Mouse (Mus musculus) adrenal gland, adult 2 months (tissue): ENCODE results near the gene Htra1. TPM values are rescaled to one million over a fixed set of nuclear protein-coding genes. Genes with fewer than 3 reads are reported as not detected.

Source experiments
- DNase-seq: peaks from one replicate; pipeline ENCODE4 v3.0.0; 2021
- long read RNA-seq: library from polyadenylated mRNA; stranded (forward); transcript quantifications from one replicate; pipeline ENCODE4 v2.0.0, GENCODE M21; 2021
- polyA plus RNA-seq: library from polyadenylated mRNA; depleted of rRNA; stranded (reverse); fragments of >200 nt; gene quantifications from 2 replicates; pipeline ENCODE4 v1.2.3, GENCODE M21; 2012; rRNA removed
- total RNA-seq, 2 experiments: library from RNA; stranded (reverse); gene quantifications; 2 replicates each; pipeline ENCODE4 v1.2.3; 2021

The Htra1 gene
- total RNA-seq (10 to 100 TPM; 34.5 to 87.0 TPM), polyA plus RNA-seq (90.6 and 134 TPM in 2 replicates)
- long read RNA-seq, transcript Htra1-201 (9 exons, 2,041 nt) = major isoform, 139 of 142 reads
- long read RNA-seq, partial matches to known transcripts = 0 of 142 reads
- long read RNA-seq, other reads (novel, unspliced or antisense) = 3 of 142 reads

DNA sequence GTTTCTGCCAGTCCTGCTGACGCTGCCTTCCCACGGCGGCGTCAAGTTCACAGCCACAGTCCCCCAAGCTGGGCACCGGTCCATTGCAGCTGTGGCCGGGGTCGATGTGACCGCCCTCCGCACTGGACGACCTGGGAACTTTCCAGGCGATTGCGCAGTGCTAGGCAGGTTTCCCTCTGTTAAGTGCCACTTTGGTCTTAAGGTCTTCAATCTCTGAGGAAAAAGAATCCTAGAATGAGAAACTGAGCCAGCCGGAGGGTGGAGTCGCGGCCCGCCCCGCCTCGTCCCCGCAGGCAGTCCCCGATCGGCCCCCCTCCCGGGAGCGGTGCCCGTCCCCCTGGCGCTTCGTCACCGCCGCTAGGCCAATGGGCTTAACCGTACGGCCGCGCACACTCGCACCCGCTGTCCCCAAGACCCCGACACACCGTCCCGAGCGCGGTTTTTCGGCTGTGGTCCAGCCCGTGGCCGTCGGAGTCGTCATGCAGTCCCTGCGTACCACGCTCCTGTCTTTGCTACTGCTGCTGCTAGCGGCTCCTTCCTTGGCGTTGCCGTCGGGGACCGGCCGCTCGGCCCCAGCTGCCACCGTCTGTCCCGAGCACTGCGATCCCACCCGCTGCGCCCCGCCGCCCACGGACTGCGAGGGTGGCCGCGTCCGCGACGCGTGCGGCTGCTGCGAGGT lies at the start of gene Htra1:
Gene Htra1, plus strand, starts transcription at position 319 of the 679 bp plus-strand sequence.
- DNase-seq = peak; percentile 93

DNA sequence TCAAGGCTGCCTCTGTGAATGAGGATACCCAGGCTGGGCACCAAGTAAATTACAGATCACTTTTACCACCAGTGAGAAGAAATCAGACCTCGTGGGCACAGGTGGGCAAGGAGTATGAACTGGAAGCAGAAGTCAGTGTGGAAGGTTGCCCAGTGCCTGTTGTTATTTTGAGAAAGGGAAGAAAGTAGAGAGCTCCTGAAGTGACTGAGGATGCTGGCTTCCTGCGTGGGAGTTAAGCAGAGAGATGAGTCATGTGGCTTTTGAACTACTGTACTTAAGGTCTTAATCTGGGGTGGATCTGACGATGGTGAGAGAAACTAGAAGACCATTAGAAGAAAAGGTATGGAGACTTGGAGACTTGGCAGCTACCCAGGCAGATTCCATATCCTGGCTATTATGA lies 49.7 kb upstream of the Htra1 start:
- DNase-seq = no peak

DNA sequence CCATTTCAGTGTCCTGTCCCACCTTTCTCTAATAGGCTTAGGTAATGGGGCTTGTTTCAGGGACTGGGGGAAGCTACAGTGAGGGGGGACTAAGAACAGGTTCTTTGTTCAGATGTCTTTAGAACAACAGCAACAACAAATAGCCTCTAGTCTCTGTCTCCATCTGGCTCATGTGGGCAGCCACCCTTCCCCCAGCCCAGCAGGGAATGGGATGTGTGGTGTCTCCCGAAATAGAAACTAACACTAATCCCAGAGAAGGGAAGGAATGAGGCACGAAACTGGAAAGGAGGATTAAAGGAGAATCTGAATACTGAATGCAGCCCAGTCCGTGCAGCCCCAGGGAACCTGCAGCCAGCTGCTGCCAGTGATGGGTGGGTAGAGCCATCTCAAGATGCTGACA lies 48.0 kb upstream of the Htra1 start:
- no peak for DNase-seq

DNA sequence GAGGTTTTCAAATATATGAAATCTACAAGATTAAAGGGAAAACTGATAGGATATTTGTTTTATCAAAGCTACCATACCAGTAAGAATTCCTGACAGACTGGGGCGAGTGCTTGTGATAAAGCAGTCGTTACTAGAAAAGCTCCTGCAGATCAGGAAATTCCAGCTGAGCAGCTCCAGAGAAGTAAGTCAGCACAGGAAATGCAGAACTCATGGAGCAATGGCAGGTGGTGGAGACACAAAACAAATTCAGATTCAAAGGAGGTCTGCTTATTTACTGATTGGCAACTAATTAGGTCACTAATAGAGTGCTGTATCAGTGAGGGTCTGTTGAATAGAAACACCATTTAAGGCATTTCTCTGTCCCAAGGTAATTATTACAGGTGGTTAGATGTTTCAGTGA lies 45.0 kb upstream of the Htra1 start:
- no peak for DNase-seq

DNA sequence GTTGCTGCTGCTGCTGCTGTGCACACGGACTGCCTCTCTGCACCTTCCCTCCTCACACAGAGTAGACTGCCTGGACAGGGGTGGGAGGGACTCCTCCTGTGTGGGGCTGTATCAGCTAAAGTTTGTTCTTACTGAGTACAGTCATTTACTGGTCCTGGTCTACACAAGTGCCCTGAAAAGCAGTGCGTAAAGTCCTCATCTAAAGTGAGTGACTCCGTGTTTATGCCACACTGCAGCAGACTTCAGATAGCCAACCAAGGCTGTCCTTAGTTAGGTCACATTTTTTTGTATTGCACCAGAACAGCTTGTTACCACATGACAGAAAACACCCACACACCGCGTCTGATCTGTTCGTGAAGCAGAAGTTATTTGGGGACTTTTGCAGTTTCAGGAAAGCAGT lies 42.9 kb upstream of the Htra1 start:
- peak; percentile 40 for DNase-seq

DNA sequence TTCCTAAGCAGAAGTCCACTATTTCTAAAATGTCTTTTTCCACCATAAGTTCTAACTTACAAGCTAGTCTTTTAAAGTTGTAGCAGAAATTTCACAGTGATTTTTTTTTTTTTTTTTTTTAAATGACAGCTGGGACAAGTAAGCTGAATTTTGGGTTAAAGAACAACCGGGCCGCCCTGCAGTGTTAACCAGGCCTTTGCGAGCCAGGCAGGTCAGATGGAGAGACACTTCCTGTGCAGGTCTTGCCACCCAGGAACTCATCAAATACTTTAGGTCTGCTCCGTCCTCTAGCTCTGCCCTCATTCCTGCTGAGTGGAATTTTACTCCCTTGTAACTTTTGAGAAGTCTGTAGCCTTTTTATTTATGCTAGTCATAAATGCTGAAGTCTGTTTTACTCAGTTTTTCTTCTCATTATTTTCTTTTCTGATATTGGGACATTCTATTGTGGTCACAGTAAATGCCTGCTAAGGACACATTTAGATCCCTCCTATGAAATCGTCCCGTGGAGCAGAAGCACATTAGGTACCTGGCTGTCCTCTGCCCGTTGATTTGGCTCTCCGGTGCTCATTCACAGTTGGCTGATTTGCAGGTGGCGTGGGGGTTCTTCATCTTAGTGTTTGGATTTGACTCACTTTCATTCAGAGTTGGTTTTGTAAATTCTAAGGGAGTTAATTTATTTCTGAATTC lies 40.8 kb upstream of the Htra1 start:
- no peak for DNase-seq

DNA sequence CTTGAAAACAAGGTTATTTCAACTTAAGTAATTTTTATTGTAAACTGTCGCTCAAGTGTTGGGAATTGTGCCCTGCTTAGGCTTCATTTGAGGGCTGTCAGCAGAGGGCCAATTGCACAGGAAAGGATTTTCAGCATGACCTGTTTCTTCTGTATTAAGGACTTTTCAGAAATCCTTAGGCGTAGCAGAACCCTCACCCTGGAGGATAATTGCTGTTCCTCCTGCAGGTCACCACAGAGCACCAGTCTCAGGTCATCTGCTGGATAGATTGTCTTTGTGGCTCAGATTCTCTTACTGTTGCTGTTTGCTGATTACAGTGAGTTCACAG lies 40.3 kb upstream of the Htra1 start:
- DNase-seq = no peak

DNA sequence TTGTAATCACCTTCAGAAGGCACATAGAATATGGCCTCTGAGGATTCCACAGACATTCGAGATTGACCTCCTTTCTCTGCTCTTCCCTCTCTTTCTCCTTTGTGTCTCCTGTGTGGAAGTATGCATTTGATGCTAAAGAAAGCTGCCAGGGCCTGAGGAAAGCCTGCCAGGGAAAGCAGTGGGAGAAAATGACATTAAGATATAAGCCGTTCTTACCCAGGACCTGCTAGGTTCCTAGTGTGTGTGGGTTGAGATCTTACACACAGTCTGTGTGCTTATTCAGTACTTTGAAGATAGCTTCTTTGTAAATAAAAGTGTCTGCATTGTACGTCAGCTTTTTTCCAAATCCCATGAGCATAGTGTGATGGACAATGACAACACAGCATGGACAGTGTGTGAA lies 39.8 kb upstream of the Htra1 start:
- no peak for DNase-seq

DNA sequence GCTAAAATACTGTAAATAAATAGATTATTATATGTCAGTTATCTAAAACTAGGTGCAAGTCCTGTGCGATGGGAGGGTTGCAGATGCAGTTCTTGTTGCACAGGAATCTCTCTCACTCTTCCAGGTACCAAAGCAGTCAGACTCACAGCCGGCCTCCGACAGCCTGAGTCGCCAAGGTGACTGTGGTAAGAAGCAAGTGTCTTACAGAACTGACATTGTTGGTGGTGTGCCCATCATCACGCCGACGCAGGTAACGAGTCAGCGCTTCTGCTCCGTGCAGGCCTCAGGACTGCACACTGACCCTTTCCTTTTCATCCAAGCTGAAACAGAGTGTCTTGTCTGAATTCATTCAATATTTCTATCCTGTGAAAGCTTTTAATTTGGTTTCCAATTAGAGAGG lies 38.7 kb upstream of the Htra1 start:
- no peak for DNase-seq

DNA sequence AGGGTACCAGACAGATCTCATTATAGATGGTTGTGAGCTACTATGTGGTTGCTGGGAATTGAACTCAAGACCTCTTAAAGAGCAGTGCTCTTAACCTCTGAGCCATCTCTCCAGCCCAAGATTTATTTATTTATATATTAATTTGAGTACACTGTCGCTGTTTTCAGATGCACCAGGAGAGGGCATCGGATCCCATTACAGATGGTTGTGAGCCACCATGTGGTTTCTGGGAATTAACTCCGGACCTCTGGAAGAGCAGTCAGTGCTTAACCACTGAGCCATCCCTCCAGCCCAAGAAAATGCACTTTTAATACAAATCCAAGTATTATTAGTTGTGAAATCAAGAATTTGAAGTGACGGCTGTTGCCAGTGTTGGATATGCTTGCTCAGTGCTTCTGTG lies 37.5 kb upstream of the Htra1 start:
- no peak for DNase-seq

DNA sequence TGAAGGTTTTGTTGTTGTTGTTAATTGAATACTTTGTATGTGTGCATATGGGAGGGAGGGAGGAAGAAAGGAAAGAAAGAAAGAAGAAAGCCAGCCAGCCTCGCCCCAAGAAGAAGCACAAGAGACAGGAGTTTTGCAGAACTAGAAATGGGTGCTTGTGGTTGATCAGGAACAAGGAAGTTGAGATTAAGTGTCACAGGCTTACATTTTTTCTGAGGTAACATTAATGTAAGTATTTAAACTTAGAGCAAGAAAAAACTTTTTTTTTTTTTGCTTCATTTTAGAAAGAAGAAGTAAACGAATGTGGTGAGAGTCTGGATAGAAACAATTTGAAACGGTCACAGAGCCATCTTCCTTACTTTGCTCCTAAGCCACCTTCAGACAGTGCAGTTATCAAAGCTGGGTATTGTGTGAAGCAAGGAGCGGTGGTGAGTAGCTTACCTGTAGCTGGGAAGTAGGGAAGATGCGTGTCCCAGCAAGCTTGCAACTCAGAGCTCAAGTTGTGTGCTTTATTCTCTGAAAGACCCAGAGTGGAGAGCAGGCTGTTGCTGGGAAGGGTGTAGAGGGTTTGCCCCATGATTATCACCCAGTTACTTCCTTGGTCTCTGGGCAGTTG lies 35.6 kb upstream of the Htra1 start:
- no peak for DNase-seq

DNA sequence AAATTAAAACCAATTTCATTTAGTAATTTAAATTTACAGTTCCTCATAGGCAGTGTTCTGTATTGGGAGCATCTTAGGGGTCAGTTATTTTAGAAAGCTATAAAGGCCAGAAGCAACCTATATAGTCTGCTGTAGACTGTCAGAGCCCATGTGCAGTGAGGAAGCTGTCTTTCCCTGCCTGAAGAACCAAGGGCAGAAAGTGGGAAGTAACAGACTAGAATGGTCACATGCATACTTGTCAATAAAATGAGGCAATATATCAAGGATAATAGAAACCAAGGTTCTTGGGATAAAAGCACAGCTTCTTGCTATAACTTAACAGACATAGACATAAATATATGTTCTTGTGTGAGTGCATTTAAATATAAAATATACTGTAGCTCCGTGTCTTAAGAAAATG lies 33.0 kb upstream of the Htra1 start:
- DNase-seq = no peak

DNA sequence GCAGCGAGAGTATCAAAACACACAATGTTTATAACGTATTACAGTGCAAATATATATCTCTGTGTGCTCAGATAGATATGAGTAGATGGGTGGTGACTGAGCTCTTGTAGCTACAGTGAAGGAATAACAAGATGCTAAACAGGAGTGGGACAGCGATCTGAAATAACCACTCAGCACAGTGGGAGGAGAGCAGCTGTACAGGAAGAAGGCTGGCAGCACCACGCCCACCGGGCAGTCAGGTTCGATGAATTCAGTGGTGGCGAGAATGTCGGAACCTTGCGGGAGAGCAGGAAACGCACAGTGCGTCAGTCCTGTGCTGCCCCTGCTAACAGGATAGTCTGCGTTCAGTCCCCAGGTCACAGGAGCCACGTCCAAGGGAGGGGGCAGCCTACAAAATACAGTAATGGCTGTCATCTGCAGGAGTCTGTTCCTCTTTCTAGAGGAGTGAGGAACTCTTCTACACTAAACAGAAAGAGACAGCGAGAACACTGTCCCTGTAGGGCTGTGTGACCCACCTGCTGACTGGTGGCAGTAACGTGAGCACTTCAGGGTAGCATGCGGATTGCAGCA lies 32.3 kb upstream of the Htra1 start:
- no peak for DNase-seq

DNA sequence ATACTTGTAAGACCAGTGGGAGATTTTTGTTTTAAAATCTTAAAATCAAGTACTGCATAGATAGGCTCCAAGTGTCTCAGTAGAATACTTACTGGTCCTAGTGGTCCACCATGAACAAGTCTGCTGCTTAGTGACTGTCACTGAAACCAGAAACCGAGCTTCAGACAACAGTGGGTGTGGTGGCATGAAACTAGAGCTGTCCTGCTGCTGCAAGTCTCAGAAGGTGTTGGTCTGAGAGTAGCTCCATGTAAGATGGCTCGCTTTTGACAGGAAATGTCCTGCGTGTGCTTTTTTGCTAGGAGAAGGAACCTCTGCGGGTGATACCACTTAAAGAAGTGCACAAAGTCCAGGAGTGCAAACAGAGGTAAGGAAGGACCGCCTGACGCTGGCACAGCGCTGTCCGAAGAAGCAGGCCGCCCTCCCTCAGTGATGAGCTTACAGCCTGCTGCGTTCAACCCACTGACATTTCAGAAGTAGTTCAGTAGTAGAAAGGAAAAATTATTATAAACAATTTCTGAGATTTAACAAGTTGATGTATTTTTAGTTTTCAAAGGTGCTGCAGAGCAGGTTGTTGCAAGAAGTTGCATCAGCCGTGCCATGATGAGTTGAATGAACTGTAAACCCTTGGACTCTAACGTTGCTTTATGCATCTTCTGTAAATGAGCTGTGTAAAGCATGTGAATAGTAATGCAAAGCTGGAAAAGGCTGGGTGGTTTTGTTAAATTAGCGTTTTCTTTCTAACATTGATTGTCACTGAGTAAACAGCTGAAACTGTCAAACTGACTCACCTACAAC lies 31.1 kb upstream of the Htra1 start:
- no peak for DNase-seq

DNA sequence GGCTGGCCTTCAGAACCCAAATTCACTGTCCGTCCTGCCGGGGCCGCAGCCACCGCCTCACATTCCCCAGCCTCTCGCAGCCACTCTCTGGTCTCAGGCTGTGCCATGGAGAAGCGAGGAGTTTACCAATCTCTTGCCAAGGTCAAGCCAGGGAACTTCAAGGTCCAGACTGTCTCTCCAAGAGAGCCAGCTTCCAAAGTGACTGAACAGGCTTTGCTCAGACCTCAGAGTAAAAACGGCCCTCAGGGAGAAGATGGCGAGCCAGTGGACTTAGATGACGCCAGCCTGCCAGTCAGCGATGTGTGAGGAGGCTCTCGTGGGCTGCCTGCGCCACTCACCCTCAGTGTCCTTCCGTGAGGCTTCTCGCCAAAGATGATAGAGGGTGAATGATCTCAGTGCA lies 25.1 kb upstream of the Htra1 start:
- peak; percentile 84 for DNase-seq

DNA sequence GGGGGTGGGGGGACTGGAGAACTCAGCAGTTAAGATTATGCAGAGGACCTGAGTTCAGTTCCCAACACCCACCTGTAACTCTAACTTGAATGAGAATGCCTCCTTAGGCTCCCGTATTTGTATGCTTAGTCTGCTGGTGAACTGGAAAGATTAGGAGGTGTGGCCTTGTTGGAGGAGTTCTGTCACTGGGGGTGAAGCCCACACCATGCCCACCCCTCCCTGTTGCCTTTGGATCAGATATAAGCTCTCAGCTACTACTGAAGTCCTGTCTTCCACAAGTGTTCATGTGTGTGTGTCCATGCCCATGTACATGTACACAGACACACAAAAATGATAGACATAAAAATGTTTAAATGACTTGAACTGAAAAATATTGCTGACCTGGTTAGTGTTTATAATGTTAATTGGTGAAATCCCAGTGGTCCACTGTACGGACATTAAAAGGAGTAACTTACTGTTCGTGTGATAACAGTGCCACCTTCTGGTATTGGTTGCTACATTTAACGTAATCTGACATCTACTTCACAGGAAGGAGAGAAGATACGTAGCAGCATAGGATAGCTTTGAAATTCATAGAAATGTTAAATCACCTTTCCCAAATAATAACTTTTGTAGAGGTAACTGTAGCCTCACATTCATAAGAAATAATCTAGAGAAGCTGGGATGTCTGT lies 21.1 kb upstream of the Htra1 start:
- DNase-seq = peak; percentile 25

DNA sequence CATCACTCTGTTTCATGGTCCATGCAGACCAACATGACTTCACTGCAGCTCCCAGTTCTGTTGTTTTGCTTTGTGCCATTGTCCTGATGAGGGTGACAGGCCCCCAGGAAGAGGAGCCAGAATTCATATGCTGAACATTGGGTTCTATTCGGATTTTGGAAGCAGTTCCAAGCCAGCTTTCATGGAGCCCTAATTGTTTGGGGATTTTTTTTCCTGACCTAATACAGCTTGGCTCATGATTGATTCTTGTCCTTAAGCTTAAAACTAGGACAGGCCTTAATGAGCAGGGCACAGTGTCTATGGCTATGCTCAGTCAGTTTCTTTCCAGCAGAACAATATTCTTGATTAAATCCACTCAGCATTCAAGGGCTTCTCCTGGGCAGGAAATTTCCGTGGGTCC lies 17.7 kb upstream of the Htra1 start:
- DNase-seq = no peak

DNA sequence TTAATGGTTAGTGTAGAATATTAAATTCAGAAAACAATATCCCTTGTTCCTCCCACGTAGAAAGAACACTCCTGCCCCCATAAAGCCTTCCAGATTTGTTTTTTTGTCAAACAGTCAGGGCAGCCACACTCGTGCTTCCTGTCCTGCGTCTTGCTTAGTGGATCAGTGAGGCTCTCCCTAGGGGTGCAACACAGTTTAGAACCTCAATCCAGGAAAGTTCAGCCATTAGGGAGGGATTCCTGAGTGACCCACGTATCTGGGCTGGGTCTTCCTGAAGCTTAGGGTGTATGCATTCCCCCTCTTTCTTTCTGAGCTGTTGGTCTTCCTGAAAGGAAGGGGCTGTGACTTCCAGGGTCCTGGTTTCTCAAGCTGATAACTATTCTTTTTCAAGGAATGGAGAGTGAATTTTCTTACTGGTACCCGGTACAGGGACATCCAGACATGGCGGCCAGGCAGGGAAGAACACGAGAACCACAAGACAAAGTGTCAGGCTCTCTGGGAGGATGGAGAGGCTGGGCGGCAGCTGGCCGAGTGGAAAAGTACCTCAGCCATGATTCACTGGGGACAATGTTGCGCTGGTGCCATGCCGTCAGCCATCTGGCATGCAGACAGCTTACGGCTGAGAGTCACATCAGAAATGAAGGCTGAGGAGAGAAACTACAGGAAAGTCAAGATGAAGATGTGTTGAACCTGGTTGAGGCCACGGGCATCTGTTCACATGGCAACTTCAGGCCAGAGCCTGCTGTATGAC lies 12.8 kb upstream of the Htra1 start:
- DNase-seq = peak; percentile 85

DNA sequence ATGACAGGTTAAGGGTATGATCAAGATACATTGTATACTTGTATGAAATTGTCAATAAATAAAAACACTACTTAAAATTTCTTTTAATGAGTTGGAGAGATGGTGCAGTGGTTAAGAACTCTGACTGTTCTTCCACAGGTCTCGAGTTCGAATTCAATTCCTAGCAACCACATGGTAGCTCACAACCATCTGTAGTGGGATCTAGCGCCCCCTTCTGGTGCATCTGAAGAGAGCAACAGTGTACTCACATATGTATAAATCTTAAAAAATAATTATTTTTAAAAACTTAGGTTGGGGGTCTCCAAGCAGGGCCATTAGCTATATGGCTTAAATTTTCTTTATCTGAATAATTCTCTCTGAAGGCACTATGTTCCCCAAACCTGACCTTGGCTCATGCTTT lies 5.5 kb upstream of the Htra1 start:
- DNase-seq = no peak

DNA sequence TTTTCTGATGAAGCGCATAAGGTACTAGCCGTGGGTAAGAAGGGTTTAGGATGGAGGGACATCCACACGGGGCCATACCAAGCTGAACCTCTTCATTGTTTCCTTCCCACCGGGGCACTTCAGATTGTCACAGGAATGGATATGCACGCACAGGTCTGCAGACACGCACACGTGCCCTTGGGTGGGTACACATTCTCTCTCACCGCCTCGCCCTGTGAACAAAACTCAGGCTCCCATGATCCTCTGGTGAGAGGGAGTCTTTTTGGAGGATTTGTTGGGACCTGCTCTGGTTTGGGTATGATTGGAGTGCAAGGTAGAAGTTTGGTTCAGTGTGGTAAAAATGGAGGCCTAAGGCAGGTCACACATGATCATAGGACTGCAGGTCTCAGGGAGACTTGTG lies 3.0 kb upstream of the Htra1 start:
- no peak for DNase-seq

DNA sequence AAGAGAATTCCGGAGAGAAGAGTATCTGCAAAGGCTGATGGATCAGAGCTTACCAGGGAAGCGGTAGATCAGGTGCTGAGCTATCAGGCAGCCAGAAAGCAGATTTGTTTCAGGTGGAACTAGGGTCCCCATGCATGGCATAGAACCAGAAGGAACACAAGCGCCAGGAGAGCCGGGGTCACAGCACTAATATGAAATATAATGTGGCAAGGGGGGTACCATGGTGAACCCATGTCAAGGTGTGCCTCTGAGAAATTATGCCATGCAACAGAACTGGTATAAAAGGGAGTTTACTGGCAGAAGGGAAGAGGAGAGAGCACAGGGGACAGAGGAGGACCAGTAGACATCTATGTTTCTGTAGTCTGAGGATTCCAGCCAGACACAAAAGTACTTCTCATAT lies 1.3 kb upstream of the Htra1 start:
- no peak for DNase-seq
